Mouse (Mus musculus) liver, adult 2 months (tissue): Measurements from ENCODE around the gene Armc12.

Experiments
- CTCF ChIP-seq: fragments of 200-500 bp; IDR thresholded peaks from 2 replicates; pipeline ENCODE4 v1.5.1; 2011; ENCODE audit warnings: low read depth, low read length, control low read depth
- POLR2A ChIP-seq: fragments of 200-500 bp; IDR thresholded peaks from 2 replicates; pipeline ENCODE4 v1.6.1; 2011; ENCODE audit warnings: low read length, control low read depth; ENCODE audit not compliant: insufficient read depth; ENCODE audit errors: extremely low read depth

- TF ChIP-seq CTCF (no peak), POLR2A (no peak)
Observed at GRCm38 (mm10) chr17:28523355-28524008, 7.1 kb upstream of the Armc12 start.
